Mouse (Mus musculus) heart, embryonic 14.5 days (tissue): ENCODE data around the gene Maml3. TPM values are rescaled to one million over a fixed set of nuclear protein-coding genes. Genes with fewer than 3 reads are reported as not detected.
A peak's percentile ranks its signal among the peaks of the same experiment; 100 is the strongest.

Experiments
- ATAC-seq: fragments of 200-750 bp; cut with Nextera tagmentation; 2 replicates; pipeline ENCODE4 v1.8.0; 2017; ENCODE audit warnings: low read depth, moderate TSS enrichment; ENCODE audit not compliant: insufficient number of reproducible peaks, insufficient read depth, low FRiP score
- H3K27ac ChIP-seq, 2 experiments: fragments of 200-500 bp in 1 of 2; fragments of 300-500 bp in 1 of 2; sonication (generic) in 1 of 2; replicated peaks in 1 of 2; 2 replicates each; pipeline ENCODE4 v1.5.1; 2012 to 2014; ENCODE audit warnings: low read depth in 2 of 2, low read length in 2 of 2, control low read depth in 1 of 2, mild to moderate bottlenecking in 1 of 2, mixed read lengths in 1 of 2; ENCODE audit not compliant: control insufficient read depth in 1 of 2, insufficient read depth in 1 of 2
- H3K27me3 ChIP-seq: fragments of 300-500 bp; sonication (generic); 2 replicates; pipeline ENCODE4 v1.6.1; 2014; ENCODE audit warnings: mild to moderate bottlenecking, low read length, control low read depth; ENCODE audit not compliant: control insufficient read depth, insufficient read depth
- H3K36me3 ChIP-seq: fragments of 300-500 bp; sonication (generic); 2 replicates; pipeline ENCODE4 v1.6.1; 2014; ENCODE audit warnings: mild to moderate bottlenecking, control low read depth, low read length, mixed read lengths; ENCODE audit not compliant: control insufficient read depth, insufficient read depth
- H3K4me1 ChIP-seq, 2 experiments: fragments of 200-500 bp in 1 of 2; fragments of 300-500 bp in 1 of 2; sonication (generic) in 1 of 2; 2 replicates each; pipeline ENCODE4 v1.6.1; 2012 to 2014; ENCODE audit warnings: low read length in 2 of 2, control low read depth in 1 of 2, mixed read lengths in 1 of 2; ENCODE audit not compliant: control insufficient read depth in 2 of 2, insufficient read depth in 2 of 2
- H3K4me2 ChIP-seq: fragments of 300-500 bp; sonication (generic); 2 replicates; pipeline ENCODE4 v1.6.1; 2014; ENCODE audit warnings: mild to moderate bottlenecking, low read length
- H3K4me3 ChIP-seq, 2 experiments: fragments of 200-500 bp in 1 of 2; fragments of 300-500 bp in 1 of 2; sonication (generic) in 1 of 2; 2 replicates each; pipeline ENCODE4 v1.5.1; 2012 to 2014; ENCODE audit warnings: low read length in 2 of 2, mild to moderate bottlenecking in 2 of 2, control low read depth in 1 of 2, low read depth in 1 of 2, moderate library complexity in 1 of 2; ENCODE audit not compliant: control insufficient read depth in 1 of 2, insufficient read depth in 1 of 2
- H3K9ac ChIP-seq: fragments of 300-500 bp; sonication (generic); 2 replicates; pipeline ENCODE4 v1.6.1; 2014; ENCODE audit warnings: mild to moderate bottlenecking, low read length
- H3K9me3 ChIP-seq: fragments of 300-500 bp; sonication (generic); 2 replicates; pipeline ENCODE4 v1.6.1; 2016; ENCODE audit warnings: low read length, control low read depth; ENCODE audit not compliant: control insufficient read depth
- WGBS: fragments of 180-500 bp; shearing (Covaris S2); extraction: QIAGEN DNeasy Blood & Tissue Kit; methylation state at CpG from one replicate; pipeline ENCODE4 v1.1.7; 2014; 5-methylcytosine and 5-hydroxymethylcytosine counted together
- polyA plus RNA-seq: library from polyadenylated mRNA; unstranded; fragments of >200 nt; fragmentation: Nextera tagmentation; extraction: Ambion mirVana; gene quantifications from 2 replicates; pipeline ENCODE4 v1.2.1, GENCODE M21; 2014

The Maml3 gene
- polyA plus RNA-seq, 1 experiment from 2014 or later: 2.9 TPM

DNA sequence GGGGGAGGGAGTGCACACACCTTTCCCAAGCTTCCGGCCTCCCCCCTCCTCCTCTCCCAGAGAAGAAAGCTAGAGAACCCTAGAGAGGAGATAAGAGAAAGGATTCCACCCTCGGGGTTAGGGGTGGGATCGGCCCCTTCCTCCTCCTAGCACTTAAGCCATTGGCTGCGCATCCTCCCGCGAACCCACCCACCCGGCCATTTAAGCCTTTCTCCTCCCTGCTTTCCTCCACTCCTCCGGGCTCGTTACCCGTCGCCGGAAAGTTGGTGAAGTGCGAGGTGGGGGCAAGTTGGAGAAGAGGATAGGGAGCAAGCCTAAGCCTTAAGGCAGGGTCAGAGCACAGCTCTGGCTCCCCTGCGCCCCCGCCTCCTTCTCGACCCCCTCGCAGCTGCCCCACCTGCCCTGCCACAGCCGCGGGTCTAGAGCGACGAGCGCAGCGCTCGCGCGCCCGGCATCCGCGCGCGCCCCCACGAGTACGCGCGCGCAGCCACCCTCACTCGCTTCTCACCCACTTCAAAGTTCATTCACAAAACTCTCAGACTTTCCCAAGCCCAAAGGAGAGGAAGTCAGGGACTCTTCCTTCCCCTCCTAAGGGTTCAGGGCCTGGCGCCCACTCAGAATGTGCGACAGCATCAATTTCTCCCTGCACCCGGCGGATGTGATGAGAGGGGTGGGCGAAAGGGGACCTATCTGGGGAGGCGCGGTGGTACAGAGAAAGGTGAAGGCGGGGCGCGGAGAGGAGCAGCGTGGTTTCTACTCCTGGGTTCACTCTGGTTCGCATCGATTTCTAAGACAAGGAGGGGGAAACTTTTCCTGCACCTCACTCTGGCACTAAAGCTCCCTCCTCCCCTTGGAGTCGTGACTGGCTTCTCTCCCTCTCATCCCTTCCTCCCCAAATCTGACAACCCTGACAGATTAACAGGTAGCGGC lies 2.0 kb downstream of the Maml3 start:
- Histone ChIP-seq H3K27me3 (no peaks in the 10 kb centered on the region), H3K9ac (peak overlapping the region; percentile 82), H3K4me3 (peak overlapping the region; percentile 61 to 62), H3K4me1 (peaks cover 0 to 7% of the 10 kb centered on the region in 2 experiments; a peak in 2 of 4 replicates), H3K4me2 (peak overlapping the region; percentile 98), H3K36me3 (no peaks in the 10 kb centered on the region), H3K27ac (peak overlapping the region; percentile 93 to 99), H3K9me3 (no peaks in the 10 kb centered on the region)
- WGBS: 0% methylated on average over 52 of the region's 52 CpGs
- peak; percentile 82 for ATAC-seq

DNA sequence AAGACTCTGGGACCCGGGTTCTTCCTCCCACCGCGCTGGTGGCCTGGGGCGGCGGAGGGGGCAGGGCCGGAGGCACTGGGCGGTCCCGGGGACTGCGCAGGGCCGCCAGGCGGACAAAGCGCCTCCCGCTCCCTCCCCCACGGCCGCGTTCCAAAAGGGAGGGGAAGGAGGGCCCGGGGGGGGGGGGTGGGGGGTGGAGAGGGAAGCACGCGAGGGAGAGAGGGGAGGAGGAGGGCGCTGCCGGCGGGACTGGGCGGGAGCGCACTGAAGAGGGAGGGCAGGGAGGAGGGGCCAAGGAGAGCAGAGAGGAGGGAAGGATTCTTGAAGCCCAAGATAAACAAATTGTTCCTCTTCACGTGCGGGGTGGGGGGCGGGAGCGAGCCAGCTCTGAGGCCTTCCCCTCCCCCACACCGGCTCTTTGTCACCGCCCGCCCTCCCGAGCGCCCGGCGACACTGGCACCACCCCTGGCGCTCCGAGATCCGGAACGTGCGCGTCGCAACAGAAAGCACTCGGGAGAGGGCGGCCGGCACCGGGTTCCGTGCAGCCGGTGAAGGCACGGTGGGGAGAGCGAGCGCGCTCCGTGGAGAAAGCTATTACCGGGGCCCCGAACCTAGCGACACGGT lies 2.8 kb downstream of the Maml3 start:
- Histone ChIP-seq H3K27me3 (no peaks in the 10 kb centered on the region), H3K9ac (peak overlapping the region; percentile 82), H3K4me3 (peak overlapping the region; percentile 62 to 72), H3K27ac (peak overlapping the region; percentile 93 to 99), H3K36me3 (no peaks in the 10 kb centered on the region), H3K4me2 (peak overlapping the region; percentile 98), H3K9me3 (no peaks in the 10 kb centered on the region), H3K4me1 (peaks cover 0 to 7% of the 10 kb centered on the region in 2 experiments; a peak in 2 of 4 replicates)
- WGBS: under 1% methylated on average over 49 of the region's 57 CpGs
- peak; percentile 85 for ATAC-seq

DNA sequence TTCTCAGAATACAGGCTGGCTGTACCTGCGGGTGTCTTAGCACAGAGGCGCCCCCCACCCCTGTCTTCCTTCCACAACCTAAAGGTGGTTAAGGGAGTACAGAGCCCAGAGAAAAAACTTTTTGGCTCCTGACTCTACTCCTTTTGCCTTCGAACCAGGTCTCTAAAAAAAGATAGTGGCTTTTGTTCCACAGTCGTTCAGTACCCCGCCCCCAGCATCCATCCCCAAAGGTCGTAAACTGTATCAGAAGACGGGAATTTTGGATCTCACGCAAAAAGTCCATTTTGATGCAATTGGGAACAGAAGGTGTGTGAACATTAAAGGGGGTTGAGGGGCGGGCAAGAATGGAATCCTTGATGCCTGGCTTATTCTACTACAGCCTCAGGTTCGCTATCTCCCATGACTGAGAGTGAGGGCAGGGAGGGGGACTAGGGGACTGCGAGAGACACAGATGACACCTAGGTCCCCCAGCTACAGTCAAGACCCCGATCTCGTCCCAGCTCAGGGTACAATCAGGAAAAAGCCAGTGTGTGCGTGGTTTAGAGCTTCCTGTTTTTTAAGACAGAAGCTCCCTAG lies 3.4 kb downstream of the Maml3 start:
- Histone ChIP-seq H3K36me3 (no peaks in the 10 kb centered on the region), H3K4me1 (peaks cover 0 to 7% of the 10 kb centered on the region in 2 experiments; a peak in 2 of 4 replicates), H3K9me3 (no peaks in the 10 kb centered on the region), H3K27me3 (no peaks in the 10 kb centered on the region), H3K4me3 (peak overlapping the region; percentile 62 to 72), H3K4me2 (peak overlapping the region; percentile 98), H3K9ac (peak overlapping the region; percentile 82), H3K27ac (peak overlapping the region; percentile 91 to 99)
- WGBS: 1% methylated on average over 14 of the region's 14 CpGs
- peak; percentile 9; the same call in 1 of the 2 replicates for ATAC-seq

DNA sequence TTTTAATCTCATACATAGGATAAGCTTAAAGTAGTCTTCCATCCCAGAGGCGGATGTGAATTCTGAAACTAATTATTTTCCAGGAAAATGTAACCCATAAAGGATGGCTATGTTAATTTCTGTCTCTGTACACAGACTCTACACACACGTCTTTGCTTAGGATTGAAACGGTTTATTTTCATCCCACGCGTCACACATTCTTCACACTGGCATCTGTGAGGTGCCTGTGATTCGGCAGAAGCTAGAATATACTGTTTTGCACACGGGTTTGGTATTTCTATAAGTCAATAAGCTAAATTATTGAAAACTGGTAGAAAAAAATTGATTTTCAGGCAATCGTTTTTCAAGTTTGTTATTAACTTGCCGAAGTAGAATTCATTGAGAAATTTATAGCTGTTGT lies 4.0 kb downstream of the Maml3 start:
- H3K4me2 ChIP-seq: peak overlapping the region; percentile 98
- H3K4me3 ChIP-seq: peak overlapping the region in 1 of 2 experiments; percentile 62; a peak in 1 of 4 replicates
- peaks cover 0 to 7% of the 10 kb centered on the region in 2 experiments; a peak in 2 of 4 replicates for H3K4me1 ChIP-seq
- H3K9ac ChIP-seq: peak overlapping the region; percentile 82
- no peaks in the 10 kb centered on the region for H3K9me3 ChIP-seq
- H3K27me3 ChIP-seq: no peaks in the 10 kb centered on the region
- 43% methylated on average over 9 of the region's 9 CpGs for WGBS
- H3K27ac ChIP-seq: peak overlapping the region in 1 of 2 experiments; percentile 99; a peak in 1 of 4 replicates
- H3K36me3 ChIP-seq: no peaks in the 10 kb centered on the region
- ATAC-seq: no peak

DNA sequence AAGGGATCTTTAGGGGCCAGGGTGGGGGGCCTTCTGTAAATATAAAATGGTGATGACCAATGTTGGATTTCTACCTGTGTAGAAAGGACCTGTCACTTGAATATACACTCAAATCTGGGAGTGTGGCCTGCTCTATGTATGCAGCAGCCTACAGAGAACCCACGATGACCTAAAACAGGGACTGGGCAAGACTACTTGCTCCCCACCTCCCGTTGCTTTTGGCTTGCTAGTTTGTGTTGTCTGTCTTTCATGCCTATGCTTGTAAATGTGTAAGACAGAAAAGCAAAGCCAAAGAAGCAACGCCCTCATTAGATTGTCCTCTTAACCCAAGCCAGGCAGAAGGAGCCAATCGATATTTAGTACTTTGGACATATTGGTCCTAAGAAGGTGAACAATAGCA lies 4.6 kb downstream of the Maml3 start:
- Histone ChIP-seq H3K9me3 (no peaks in the 10 kb centered on the region), H3K27ac (no peak overlapping the region), H3K4me2 (no peak overlapping the region), H3K36me3 (no peaks in the 10 kb centered on the region), H3K4me3 (no peak overlapping the region), H3K4me1 (peaks cover 0 to 7% of the 10 kb centered on the region in 2 experiments; a peak in 2 of 4 replicates), H3K9ac (no peak overlapping the region), H3K27me3 (no peaks in the 10 kb centered on the region)
- WGBS: 81% methylated on average over 4 of the region's 4 CpGs
- ATAC-seq: no peak

DNA sequence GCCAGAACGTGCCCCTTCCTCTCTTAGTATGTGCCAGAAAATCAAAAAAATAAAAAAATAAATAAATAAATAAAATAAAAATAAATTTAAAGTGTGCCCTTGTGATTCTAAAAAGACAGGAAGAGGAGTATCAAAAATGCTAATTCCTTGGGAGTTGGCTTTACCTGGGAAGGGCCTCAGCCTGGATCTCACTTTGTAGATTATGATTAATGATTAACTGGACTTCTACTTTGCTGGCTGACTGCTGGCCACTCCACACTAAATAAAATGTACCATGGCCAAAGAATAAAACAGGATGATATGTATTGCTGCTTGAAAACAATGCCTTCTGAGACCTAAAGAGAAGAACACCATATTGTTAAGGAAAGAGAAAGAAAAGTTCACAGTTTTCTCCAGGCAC lies 5.6 kb downstream of the Maml3 start:
- H3K27me3 ChIP-seq: no peaks in the 10 kb centered on the region
- H3K36me3 ChIP-seq: no peaks in the 10 kb centered on the region
- H3K9me3 ChIP-seq: no peaks in the 10 kb centered on the region
- H3K4me1 ChIP-seq: peaks cover 0 to 7% of the 10 kb centered on the region in 2 experiments; a peak in 2 of 4 replicates
- H3K27ac ChIP-seq: no peak overlapping the region
- no peak overlapping the region for H3K4me2 ChIP-seq
- no peak for ATAC-seq
- H3K4me3 ChIP-seq: no peak overlapping the region
- WGBS: 69% methylated on average over 1 of the region's 1 CpGs
- no peak overlapping the region for H3K9ac ChIP-seq

DNA sequence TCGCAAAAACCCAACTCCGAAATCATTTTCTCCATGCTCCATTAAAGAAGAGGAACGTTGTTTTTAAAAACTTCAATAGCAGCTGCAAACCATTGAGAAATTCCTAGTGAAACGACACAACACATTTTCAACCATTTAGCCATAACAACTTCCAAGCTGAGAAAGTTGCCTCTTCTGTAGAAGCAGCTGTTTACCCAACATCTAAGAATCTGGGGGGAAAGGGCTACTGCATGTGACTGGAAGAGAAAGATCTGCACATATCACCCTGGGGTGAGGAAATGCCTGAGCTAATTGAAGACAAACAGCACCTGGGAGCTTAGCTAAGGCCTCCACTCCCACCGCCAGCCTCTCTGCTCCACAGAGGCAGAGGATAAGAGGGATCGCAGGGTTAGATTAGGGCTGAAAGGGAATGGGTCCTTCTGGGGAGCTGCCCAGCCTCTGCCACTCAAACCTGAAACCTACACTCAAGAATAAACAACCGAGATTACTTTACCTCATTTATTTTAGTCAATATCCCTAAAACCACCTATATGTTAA lies 13.5 kb downstream of the Maml3 start:
- Histone ChIP-seq H3K4me2 (no peak overlapping the region), H3K4me1 (peaks cover 20 to 35% of the 10 kb centered on the region in 2 experiments), H3K4me3 (no peak overlapping the region), H3K9ac (0 out of 2 replicates have a peak overlapping the region, but pooled peaks have one; percentile 18), H3K36me3 (no peaks in the 10 kb centered on the region), H3K27me3 (no peaks in the 10 kb centered on the region), H3K27ac (no peak overlapping the region), H3K9me3 (no peaks in the 10 kb centered on the region)
- WGBS: 36% methylated on average over 7 of the region's 7 CpGs
- ATAC-seq: no peak
